Mouse (Mus musculus): ENCODE results near the gene Bcas2.

GRCm38 (mm10) chr3:103139047-103139446, 32.4 kb upstream of the Bcas2 start:
- no peak for TF ChIP-seq CTCF (IDR thresholded peaks at IDR 0.05; ENCODE audit: insufficient read depth, low read length)
- TF ChIP-seq POLR2A (IDR thresholded peaks at IDR 0.05; ENCODE audit: borderline replicate concordance, extremely low read depth, low read depth, low read length), result peak; percentile 25; the same call in 1 of the 2 replicates

Data from lung, adult 2 months (tissue).